Mouse (Mus musculus): Measurements from ENCODE around the gene Prl4a1.
"Not testable (repeated sequence)": the region's sequence is repeated elsewhere in the genome, so short reads cannot be mapped to it uniquely, and the experiment has no call there.

Gene Prl4a1

GRCm38 (mm10) chr13:28015912-28016311 is at the start of gene Prl4a1:
Gene Prl4a1, plus strand, starts transcription at chr13:28016212.
- DNase-seq (ENCODE audit: low spot score in 2 of 2): no peak

- no peak for DNase-seq (ENCODE audit: low spot score in 2 of 2)
These were observed 43.1 kb upstream of the Prl4a1 start for GRCm38 (mm10) chr13:27972931-27973330.

GRCm38 (mm10) chr13:27974281-27974680 is 41.7 kb upstream of the Prl4a1 start:
- DNase-seq (ENCODE audit: low spot score in 2 of 2): not testable (repeated sequence)

GRCm38 (mm10) chr13:27977646-27978045 is 38.4 kb upstream of the Prl4a1 start:
- no peak for DNase-seq (ENCODE audit: low spot score in 2 of 2)

- DNase-seq (ENCODE audit: low spot score in 2 of 2): not testable (repeated sequence)
These were observed 19.5 kb upstream of the Prl4a1 start for GRCm38 (mm10) chr13:27996557-27996956.

GRCm38 (mm10) chr13:28029330-28029729 is 13.3 kb downstream of the Prl4a1 start:
- DNase-seq (ENCODE audit: low spot score in 2 of 2): no peak

GRCm38 (mm10) chr13:28069315-28069714 is 53.3 kb downstream of the Prl4a1 start:
- DNase-seq (ENCODE audit: low spot score in 2 of 2): no peak
